ENCODE assay signal across 25 mouse cellular contexts in genomic region chr11:52321540-52321939, GRCm38 (mm10). TPM values are rescaled to one million over a fixed set of nuclear protein-coding genes. Genes with fewer than 3 reads are reported as not detected.
A peak's percentile ranks its signal among the peaks of the same experiment; 100 is the strongest.
DNase-seq lines count a peak whose midpoint lies in the region; ATAC-seq and TF ChIP-seq lines count a peak whose summit lies in the region.
"Had no signal": no experiment of that assay in that cellular context is flagged by ENCODE, and none has a peak within 500 bp of the region (broad histone marks: within the 10 kb centered on the region; RNA-seq: fewer than 3 reads in every experiment).

No protein-coding gene starts in this region.

- H3K9ac ChIP-seq in lung, postnatal 0 days (replicated peaks; ENCODE audit: low read depth) = no peak overlapping the region
- H3K9ac ChIP-seq: embryonic facial prominence, embryonic 13.5 days; forebrain, embryonic 12.5 days; forebrain, embryonic 15.5 days; heart, embryonic 13.5 days; hindbrain, embryonic 14.5 days had no signal

- H3K36me3 ChIP-seq in lung, postnatal 0 days (ENCODE audit: insufficient read depth, low read length) = no peaks in the 10 kb centered on the region
- no peaks in the 10 kb centered on the region for H3K36me3 ChIP-seq in limb, embryonic 10.5 days
- H3K36me3 ChIP-seq: embryonic facial prominence, embryonic 10.5 days; embryonic facial prominence, embryonic 13.5 days; forebrain, embryonic 12.5 days; forebrain, embryonic 15.5 days; heart, embryonic 13.5 days had no signal

- DNase-seq in lung, postnatal 0 days (ENCODE audit: low spot score) = peak; percentile 17
- DNase-seq in lung, postnatal 4 days = no peak
- peak; percentile 25 for DNase-seq in NIH3T3 (ENCODE audit: low read depth)
- DNase-seq in thymus, postnatal 14 days = peak; percentile 54
- DNase-seq in limb, embryonic 10.5 days (ENCODE audit: low spot score) = no peak
- no peak for DNase-seq in right cerebral cortex, adult 18-20 months
- DNase-seq: adrenal gland, adult 2 months; adrenal gland, postnatal 14 days; cerebellum, adult 11-12 months; cerebellum, adult 8-10 months; cerebellum, postnatal 10 days; cerebellum, postnatal 36 days; embryo, embryonic 11 days; gastrocnemius, postnatal 25 days; heart, adult 18-20 months; heart, postnatal 14 days; heart, postnatal 4 days had no signal

- no peaks in the 10 kb centered on the region; the same call in 1 of the 2 replicates for H3K4me1 ChIP-seq in lung, postnatal 0 days (ENCODE audit: insufficient read depth, low read depth, low read length)
- peaks cover 10% of the 10 kb centered on the region; the same call in 1 of the 2 replicates for H3K4me1 ChIP-seq in limb, embryonic 10.5 days
- H3K4me1 ChIP-seq: embryonic facial prominence, embryonic 13.5 days; forebrain, embryonic 12.5 days; forebrain, embryonic 15.5 days; heart, embryonic 13.5 days had no signal

- 41% methylated on average over 3 of the region's 3 CpGs for WGBS in lung, postnatal 0 days
- WGBS in limb, embryonic 10.5 days = 79% methylated on average over 3 of the region's 3 CpGs

- H3K4me3 ChIP-seq in lung, postnatal 0 days (ENCODE audit: low read depth, low read length) = no peak overlapping the region
- no peak overlapping the region for H3K4me3 ChIP-seq in limb, embryonic 10.5 days
- H3K4me3 ChIP-seq: embryonic facial prominence, embryonic 10.5 days; embryonic facial prominence, embryonic 13.5 days; erythroblast, embryonic 14.5 days; forebrain, embryonic 12.5 days; forebrain, embryonic 15.5 days; heart, embryonic 13.5 days had no signal

- no peak overlapping the region for H3K27ac ChIP-seq in lung, postnatal 0 days (ENCODE audit: low read length)
- H3K27ac ChIP-seq in limb, embryonic 10.5 days = no peak overlapping the region
- H3K27ac ChIP-seq: embryonic facial prominence, embryonic 10.5 days; embryonic facial prominence, embryonic 13.5 days; forebrain, embryonic 12.5 days; forebrain, embryonic 15.5 days; heart, embryonic 13.5 days; hindbrain, embryonic 14.5 days had no signal

- TF ChIP-seq CTCF in lung, postnatal 0 days (IDR thresholded peaks at IDR 0.05) = no peak

- H3K27me3 ChIP-seq in lung, postnatal 0 days (replicated peaks; ENCODE audit: insufficient read depth, low read length) = no peaks in the 10 kb centered on the region
- H3K27me3 ChIP-seq in limb, embryonic 10.5 days (ENCODE audit: low read depth, poor library complexity, severe bottlenecking) = 0 out of 2 replicates have a peak, but pooled peaks cover 18% of the 10 kb centered on the region
- H3K27me3 ChIP-seq: embryonic facial prominence, embryonic 13.5 days; forebrain, embryonic 12.5 days; forebrain, embryonic 15.5 days; Patski had no signal

- H3K9me3 ChIP-seq in lung, postnatal 0 days (ENCODE audit: low read length) = no peaks in the 10 kb centered on the region
- H3K9me3 ChIP-seq in limb, embryonic 10.5 days (replicated peaks) = no peaks in the 10 kb centered on the region
- H3K9me3 ChIP-seq: embryonic facial prominence, embryonic 10.5 days; embryonic facial prominence, embryonic 13.5 days; forebrain, embryonic 12.5 days; forebrain, embryonic 15.5 days; heart, embryonic 13.5 days had no signal

- no peak for TF ChIP-seq EP300 in lung, postnatal 0 days (IDR thresholded peaks at IDR 0.05)

- ATAC-seq in lung, postnatal 0 days = no peak
- ATAC-seq: forebrain, embryonic 15.5 days; Patski had no signal

- H3K4me2 ChIP-seq in lung, postnatal 0 days (replicated peaks; ENCODE audit: low read depth, low read length) = no peak overlapping the region
- H3K4me2 ChIP-seq: embryonic facial prominence, embryonic 13.5 days; forebrain, embryonic 12.5 days; forebrain, embryonic 15.5 days; heart, embryonic 13.5 days; hindbrain, embryonic 14.5 days had no signal

RNA-seq across cellular contexts. Expression of gene Tcf7, which starts 38.7 kb away (rescaled TPM):
- polyA plus RNA-seq in lung, postnatal 0 days (2015; fragmentation: Nextera tagmentation; extraction: Ambion mirVana) = 14.7 and 14.8 TPM in 2 replicates
- 24.4 and 41.7 TPM in 2 replicates for polyA plus RNA-seq in limb, embryonic 10.5 days (2016; fragmentation: Nextera tagmentation; extraction: Ambion mirVana)

RNA-seq across cellular contexts. Expression of gene Vdac1, which starts 39.1 kb away (rescaled TPM):
- polyA plus RNA-seq in lung, postnatal 0 days (2015; fragmentation: Nextera tagmentation; extraction: Ambion mirVana) = 127 and 140 TPM in 2 replicates
- 203 and 211 TPM in 2 replicates for polyA plus RNA-seq in limb, embryonic 10.5 days (2016; fragmentation: Nextera tagmentation; extraction: Ambion mirVana)

Comparison
In these comparisons a context has a peak if more than half of its experiments do, and no peak if none do; other contexts are left out.
1. DNase-seq: peak in lung, postnatal 0 days (single experiment), NIH3T3 (single experiment) and thymus, postnatal 14 days (single experiment); none in lung, postnatal 4 days (0 of 2), limb, embryonic 10.5 days (single experiment) and right cerebral cortex, adult 18-20 months (single experiment).